Mouse (Mus musculus): Measurements from ENCODE around the gene Car12. TPM values are rescaled to one million over a fixed set of nuclear protein-coding genes. Genes with fewer than 3 reads are reported as not detected.
A peak's percentile ranks its signal among the peaks of the same experiment; 100 is the strongest.

The Car12 gene
- total RNA-seq, 2 experiments from 2014 or later: 0.11 to 0.16 TPM

- ATAC-seq (ENCODE audit: poor library complexity, severe bottlenecking): no peak
These were observed 4.5 kb upstream of the Car12 start for GRCm38 (mm10) chr9:66708816-66709555.

- ATAC-seq (ENCODE audit: poor library complexity, severe bottlenecking): no peak
These were observed 2.9 kb upstream of the Car12 start for GRCm38 (mm10) chr9:66710626-66711025.

GRCm38 (mm10) chr9:66714022-66714515, 583 bp downstream of the Car12 start:
- ATAC-seq (ENCODE audit: poor library complexity, severe bottlenecking): peak; percentile 38

- ATAC-seq (ENCODE audit: poor library complexity, severe bottlenecking): no peak
These were observed 1.9 kb downstream of the Car12 start for GRCm38 (mm10) chr9:66715361-66715760.

- no peak for ATAC-seq (ENCODE audit: poor library complexity, severe bottlenecking)
These were observed 3.0 kb downstream of the Car12 start for GRCm38 (mm10) chr9:66716533-66716932.

- no peak for ATAC-seq (ENCODE audit: poor library complexity, severe bottlenecking)
These were observed 7.4 kb downstream of the Car12 start for GRCm38 (mm10) chr9:66720686-66721450.

- ATAC-seq (ENCODE audit: poor library complexity, severe bottlenecking): no peak
These were observed 8.8 kb downstream of the Car12 start for GRCm38 (mm10) chr9:66722187-66722868.

GRCm38 (mm10) chr9:66722869-66723272, 9.4 kb downstream of the Car12 start:
- ATAC-seq (ENCODE audit: poor library complexity, severe bottlenecking): no peak

- ATAC-seq (ENCODE audit: poor library complexity, severe bottlenecking): no peak
These were observed 12.1 kb downstream of the Car12 start for GRCm38 (mm10) chr9:66725591-66725990.

- ATAC-seq (ENCODE audit: poor library complexity, severe bottlenecking): no peak
These were observed 13.8 kb downstream of the Car12 start for GRCm38 (mm10) chr9:66727333-66727732.

GRCm38 (mm10) chr9:66730556-66730955, 17.1 kb downstream of the Car12 start:
- ATAC-seq (ENCODE audit: poor library complexity, severe bottlenecking): no peak

- ATAC-seq (ENCODE audit: poor library complexity, severe bottlenecking): no peak
These were observed 17.8 kb downstream of the Car12 start for GRCm38 (mm10) chr9:66731284-66731683.

- ATAC-seq (ENCODE audit: poor library complexity, severe bottlenecking): no peak
These were observed 19.6 kb downstream of the Car12 start for GRCm38 (mm10) chr9:66732791-66733691.

- no peak for ATAC-seq (ENCODE audit: poor library complexity, severe bottlenecking)
These were observed 21.1 kb downstream of the Car12 start for GRCm38 (mm10) chr9:66734568-66734967.

- ATAC-seq (ENCODE audit: poor library complexity, severe bottlenecking): no peak
These were observed 21.6 kb downstream of the Car12 start for GRCm38 (mm10) chr9:66735122-66735521.

GRCm38 (mm10) chr9:66736016-66736415, 22.5 kb downstream of the Car12 start:
- no peak for ATAC-seq (ENCODE audit: poor library complexity, severe bottlenecking)

GRCm38 (mm10) chr9:66736551-66736950, 23.1 kb downstream of the Car12 start:
- no peak for ATAC-seq (ENCODE audit: poor library complexity, severe bottlenecking)

GRCm38 (mm10) chr9:66739516-66739915, 26.0 kb downstream of the Car12 start:
- ATAC-seq (ENCODE audit: poor library complexity, severe bottlenecking): no peak

- no peak for ATAC-seq (ENCODE audit: poor library complexity, severe bottlenecking)
These were observed 31.0 kb downstream of the Car12 start for GRCm38 (mm10) chr9:66744531-66744930.

GRCm38 (mm10) chr9:66748390-66748789, 34.9 kb downstream of the Car12 start:
- no peak for ATAC-seq (ENCODE audit: poor library complexity, severe bottlenecking)

Measured in megakaryocyte, adult 5-6 weeks (primary cell).